Mouse (Mus musculus): Measurements from ENCODE around the gene Mrps6. TPM values are rescaled to one million over a fixed set of nuclear protein-coding genes. Genes with fewer than 3 reads are reported as not detected.

The Mrps6 gene
- total and polyA plus RNA-seq, 3 experiments = 28.4 to 93.4 (median 39.7) TPM

DNA sequence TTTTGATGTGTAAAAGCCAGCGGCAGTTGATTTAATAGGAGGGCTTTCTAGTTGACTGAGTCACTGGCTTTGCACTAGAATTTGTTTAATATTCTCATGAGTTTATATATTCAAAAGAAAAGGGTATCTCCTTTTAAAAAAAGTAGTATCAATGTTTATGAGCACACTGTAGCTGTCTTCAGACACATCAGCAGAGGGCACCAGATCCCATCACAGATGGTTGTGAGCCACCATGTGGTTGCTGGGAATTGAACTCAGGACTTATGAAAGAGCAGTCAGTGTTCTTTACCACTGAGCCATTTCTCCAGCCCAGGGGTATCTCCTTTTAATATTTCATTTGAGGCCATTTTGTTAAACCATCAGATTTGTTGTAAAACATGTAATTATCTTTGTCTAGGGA is 4.8 kb downstream of the Mrps6 start:
- in situ Hi-C loops (cut with MboI; ENCODE audit: low pct_ligation_motif_present, low pct_unique_long_range_greater_than_20kb, low sequenced_read_pairs) (no loop called here), dilution Hi-C loops (cut with MboI; ENCODE audit: extremely low pct_ligation_motif_present, extremely low pct_unique_long_range_greater_than_20kb, low sequenced_read_pairs) (no loop called here)
- no peak overlapping the region for H3K9ac ChIP-seq (ENCODE audit: insufficient read depth, low read depth)
- TF ChIP-seq SMC3 (IDR thresholded peaks at IDR 0.05; ENCODE audit: low read depth, low read length) (peak; percentile 11; the same call in 1 of the 2 replicates), CTCF (conservative IDR thresholded peaks at IDR 0.05 in 1 of 2, IDR thresholded peaks at IDR 0.05 in 1 of 2; ENCODE audit: low read depth in 2 of 2, low read length in 2 of 2) (peak in 1 of 2 experiments; percentile 48; a peak in 2 of 4 replicates), NRF1 (IDR thresholded peaks at IDR 0.05; ENCODE audit: low read depth, low read length) (no peak)
- 0 out of 2 replicates have a peak, but pooled peaks cover 3% of the 10 kb centered on the region for H3K79me2 ChIP-seq (replicated peaks; ENCODE audit: control insufficient read depth, extremely low read depth, insufficient read depth, poor library complexity, severe bottlenecking)
- H3K27me3 ChIP-seq (replicated peaks) = no peaks in the 10 kb centered on the region
- H3K9me3 ChIP-seq (replicated peaks; ENCODE audit: low read length) = no peaks in the 10 kb centered on the region
- H3K4me1 ChIP-seq (ENCODE audit: control insufficient read depth in 1 of 2, insufficient read depth in 2 of 2) = peaks cover 2 to 66% of the 10 kb centered on the region in 2 experiments; a peak in 3 of 4 replicates
- H3K36me3 ChIP-seq (replicated peaks in 1 of 2; ENCODE audit: control insufficient read depth in 1 of 2, insufficient read depth in 1 of 2, low read length in 1 of 2) = peaks cover 21 to 82% of the 10 kb centered on the region in 2 experiments
- H3K27ac ChIP-seq (ENCODE audit: insufficient read depth, low read depth) = no peak overlapping the region
- no peak overlapping the region for H3K4me3 ChIP-seq (replicated peaks in 1 of 3; ENCODE audit: low read depth in 2 of 3, low read length in 2 of 3, poor library complexity in 1 of 3)
- no peak overlapping the region for H3K4me2 ChIP-seq (ENCODE audit: insufficient read depth, low read depth, poor library complexity, severe bottlenecking)
- no peak for DNase-seq (ENCODE audit: extremely low read depth)

GRCm38 (mm10) chr16:92064801-92065200 is 6.7 kb downstream of the Mrps6 start:
- Histone ChIP-seq H3K27ac (ENCODE audit: insufficient read depth, low read depth) (no peak overlapping the region), H3K36me3 (replicated peaks in 1 of 2; ENCODE audit: control insufficient read depth in 1 of 2, insufficient read depth in 1 of 2, low read length in 1 of 2) (peaks cover 36 to 97% of the 10 kb centered on the region in 2 experiments), H3K4me2 (ENCODE audit: insufficient read depth, low read depth, poor library complexity, severe bottlenecking) (no peak overlapping the region), H3K9me3 (replicated peaks; ENCODE audit: low read length) (no peaks in the 10 kb centered on the region), H3K79me2 (replicated peaks; ENCODE audit: control insufficient read depth, extremely low read depth, insufficient read depth, poor library complexity, severe bottlenecking) (peaks cover 3% of the 10 kb centered on the region; the same call in 1 of the 2 replicates), H3K4me3 (replicated peaks in 1 of 3; ENCODE audit: low read depth in 2 of 3, low read length in 2 of 3, poor library complexity in 1 of 3) (no peak overlapping the region), H3K9ac (ENCODE audit: insufficient read depth, low read depth) (no peak overlapping the region), H3K4me1 (ENCODE audit: control insufficient read depth in 1 of 2, insufficient read depth in 2 of 2) (peaks cover 0 to 58% of the 10 kb centered on the region in 2 experiments; a peak in 3 of 4 replicates), H3K27me3 (replicated peaks) (no peaks in the 10 kb centered on the region)
- dilution Hi-C loops (cut with MboI; ENCODE audit: extremely low pct_ligation_motif_present, extremely low pct_unique_long_range_greater_than_20kb, low sequenced_read_pairs) (no loop called here), in situ Hi-C loops (cut with MboI; ENCODE audit: low pct_ligation_motif_present, low pct_unique_long_range_greater_than_20kb, low sequenced_read_pairs) (no loop called here)
- DNase-seq (ENCODE audit: extremely low read depth) = no peak
- TF ChIP-seq EP300 (IDR thresholded peaks at IDR 0.05; ENCODE audit: low read length) = no peak
- no peak for TF ChIP-seq KAT2A (IDR thresholded peaks at IDR 0.05; ENCODE audit: insufficient replicate concordance, low read length)
- TF ChIP-seq ZKSCAN1 (IDR thresholded peaks at IDR 0.05; ENCODE audit: borderline replicate concordance, low read depth, low read length) = no peak
- no peak for TF ChIP-seq TCF12 (IDR thresholded peaks at IDR 0.05; ENCODE audit: low read depth, low read length)
- TF ChIP-seq JUND (conservative IDR thresholded peaks at IDR 0.05; ENCODE audit: low read depth, low read length) = no peak
- no peak for TF ChIP-seq RAD21 (IDR thresholded peaks at IDR 0.05; ENCODE audit: low read depth, low read length)
- no peak for TF ChIP-seq E2F4 (IDR thresholded peaks at IDR 0.05; ENCODE audit: insufficient replicate concordance, low read depth, low read length)
- TF ChIP-seq USF1 (IDR thresholded peaks at IDR 0.05; ENCODE audit: low read depth, low read length) = no peak
- no peak for TF ChIP-seq HCFC1 (IDR thresholded peaks at IDR 0.05; ENCODE audit: low read depth, low read length)
- no peak for TF ChIP-seq ZNF384 (IDR thresholded peaks at IDR 0.05; ENCODE audit: low read depth, low read length)

GRCm38 (mm10) chr16:92070338-92070737 is 12.3 kb downstream of the Mrps6 start:
- no peak overlapping the region for H3K27ac ChIP-seq (ENCODE audit: insufficient read depth, low read depth)
- H3K9ac ChIP-seq (ENCODE audit: insufficient read depth, low read depth) = no peak overlapping the region
- no peaks in the 10 kb centered on the region for H3K9me3 ChIP-seq (replicated peaks; ENCODE audit: low read length)
- in situ Hi-C loops (cut with MboI; ENCODE audit: low pct_ligation_motif_present, low pct_unique_long_range_greater_than_20kb, low sequenced_read_pairs) (no loop called here), dilution Hi-C loops (cut with MboI; ENCODE audit: extremely low pct_ligation_motif_present, extremely low pct_unique_long_range_greater_than_20kb, low sequenced_read_pairs) (no loop called here)
- DNase-seq (ENCODE audit: extremely low read depth) = no peak
- no peaks in the 10 kb centered on the region for H3K27me3 ChIP-seq (replicated peaks)
- peaks cover 0 to 19% of the 10 kb centered on the region in 2 experiments; a peak in 1 of 4 replicates for H3K4me1 ChIP-seq (ENCODE audit: control insufficient read depth in 1 of 2, insufficient read depth in 2 of 2)
- TF ChIP-seq ZC3H11A (IDR thresholded peaks at IDR 0.05; ENCODE audit: low read depth, low read length) (no peak), NRF1 (IDR thresholded peaks at IDR 0.05; ENCODE audit: low read depth, low read length) (no peak), BHLHE40 (IDR thresholded peaks at IDR 0.05; ENCODE audit: low read depth, low read length) (no peak), TBP (conservative IDR thresholded peaks at IDR 0.05; ENCODE audit: low read depth, low read length) (no peak), SMC3 (IDR thresholded peaks at IDR 0.05; ENCODE audit: low read depth, low read length) (no peak), TCF12 (IDR thresholded peaks at IDR 0.05; ENCODE audit: low read depth, low read length) (no peak), CTCF (conservative IDR thresholded peaks at IDR 0.05 in 1 of 2, IDR thresholded peaks at IDR 0.05 in 1 of 2; ENCODE audit: low read depth in 2 of 2, low read length in 2 of 2) (no peak), SIN3A (IDR thresholded peaks at IDR 0.05; ENCODE audit: low read length) (no peak), GABPA (IDR thresholded peaks at IDR 0.05; ENCODE audit: insufficient replicate concordance, low read depth, low read length) (no peak), UBTF (IDR thresholded peaks at IDR 0.05; ENCODE audit: low read depth, low read length) (no peak), MAFK (IDR thresholded peaks at IDR 0.05; ENCODE audit: insufficient replicate concordance, low read length) (no peak), HCFC1 (IDR thresholded peaks at IDR 0.05; ENCODE audit: low read depth, low read length) (no peak)
- peaks cover 50 to 83% of the 10 kb centered on the region in 2 experiments for H3K36me3 ChIP-seq (replicated peaks in 1 of 2; ENCODE audit: control insufficient read depth in 1 of 2, insufficient read depth in 1 of 2, low read length in 1 of 2)
- H3K4me2 ChIP-seq (ENCODE audit: insufficient read depth, low read depth, poor library complexity, severe bottlenecking) = no peak overlapping the region
- H3K4me3 ChIP-seq (replicated peaks in 1 of 3; ENCODE audit: low read depth in 2 of 3, low read length in 2 of 3, poor library complexity in 1 of 3) = no peak overlapping the region
- no peaks in the 10 kb centered on the region; the same call in 1 of the 2 replicates for H3K79me2 ChIP-seq (replicated peaks; ENCODE audit: control insufficient read depth, extremely low read depth, insufficient read depth, poor library complexity, severe bottlenecking)
